Comparison of ENCODE assay signal across 8 mouse cellular contexts in the genomic region with DNA sequence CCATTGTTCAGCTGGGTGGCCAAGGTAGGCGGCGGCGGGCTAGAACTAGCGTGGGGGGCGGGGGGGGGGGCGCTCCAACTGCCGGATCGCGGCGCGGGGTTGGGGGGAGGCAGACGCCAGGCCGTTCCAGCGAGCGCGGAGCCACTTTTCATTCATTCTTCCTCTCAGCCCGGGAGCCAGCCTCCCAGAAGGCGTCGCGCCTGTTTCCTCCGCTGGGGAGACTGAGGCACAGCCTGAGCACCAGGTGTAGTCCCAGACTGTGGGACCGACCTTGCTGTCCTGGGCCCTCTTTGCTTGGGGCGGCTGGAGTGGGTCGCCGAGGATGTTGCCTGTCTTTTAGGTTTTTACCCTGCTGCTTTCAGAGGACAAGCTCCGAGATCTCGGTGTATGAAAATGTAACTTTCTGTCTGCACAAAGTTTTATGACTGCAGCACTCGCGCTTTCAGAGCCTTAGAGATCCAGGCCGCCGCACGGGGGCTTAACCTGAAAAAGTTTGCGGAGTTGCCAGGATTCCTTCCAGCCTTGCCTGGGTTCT.
DNase-seq lines count a peak whose midpoint lies in the region; ATAC-seq and TF ChIP-seq lines count a peak whose summit lies in the region.

No protein-coding gene starts in this region.

- peak overlapping the region; percentile 70 for H3K27ac ChIP-seq in heart, adult 2 months
- 0 out of 2 replicates have a peak overlapping the region, but pooled peaks have one; percentile 26 for H3K27ac ChIP-seq in liver, embryonic 11.5 days (ENCODE audit: low read depth, low read length)
- peak overlapping the region; percentile 55; the same call in 1 of the 2 replicates for H3K27ac ChIP-seq in neural tube, embryonic 14.5 days (ENCODE audit: low read depth, low read length)

- H3K36me3 ChIP-seq in heart, adult 2 months (ENCODE audit: control insufficient read depth, insufficient read depth, low read length): no peaks in the 10 kb centered on the region
- no peaks in the 10 kb centered on the region for H3K36me3 ChIP-seq in liver, embryonic 11.5 days (ENCODE audit: control insufficient read depth, insufficient read depth, low read length)
- H3K36me3 ChIP-seq in neural tube, embryonic 14.5 days (ENCODE audit: control insufficient read depth, insufficient read depth, low read length): no peaks in the 10 kb centered on the region

- intact Hi-C loops in heart, adult 2 months (cut with DNase I): no loop called here

- H3K79me2 ChIP-seq in heart, adult 2 months (replicated peaks; ENCODE audit: control insufficient read depth, insufficient read depth, low read length): 0 out of 2 replicates have a peak, but pooled peaks cover 3% of the 10 kb centered on the region

- H3K4me2 ChIP-seq in liver, embryonic 11.5 days: peak overlapping the region; percentile 78
- H3K4me2 ChIP-seq in neural tube, embryonic 14.5 days (ENCODE audit: low read depth, low read length): peak overlapping the region; percentile 96

- H3K4me3 ChIP-seq in heart, adult 2 months: peak overlapping the region; percentile 69
- H3K4me3 ChIP-seq in liver, embryonic 11.5 days (ENCODE audit: low read depth, low read length): peak overlapping the region; percentile 75
- peak overlapping the region; percentile 59 for H3K4me3 ChIP-seq in neural tube, embryonic 14.5 days (ENCODE audit: low read depth, low read length)

- peak; percentile 13; the same call in 1 of the 2 replicates for TF ChIP-seq CTCF in heart, adult 2 months (IDR thresholded peaks at IDR 0.05)

- H3K4me1 ChIP-seq in heart, adult 2 months (ENCODE audit: control insufficient read depth, insufficient read depth, low read length): peaks cover 2% of the 10 kb centered on the region
- H3K4me1 ChIP-seq in liver, embryonic 11.5 days (replicated peaks; ENCODE audit: control insufficient read depth, insufficient read depth, low read length): peaks cover 20% of the 10 kb centered on the region
- H3K4me1 ChIP-seq in neural tube, embryonic 14.5 days (ENCODE audit: control insufficient read depth, insufficient read depth, low read length): peaks cover 4% of the 10 kb centered on the region; the same call in 1 of the 2 replicates

- ATAC-seq in hematopoietic stem cell, adult 5-6 weeks (replicated peaks in 1 of 2; ENCODE audit: insufficient read depth in 1 of 2, low FRiP score in 2 of 2, low TSS enrichment in 1 of 2, low read depth in 1 of 2, poor library complexity in 2 of 2, severe bottlenecking in 2 of 2): peak; percentile 6 to 20; a peak in 2 of 4 replicates
- peak; percentile 66 for ATAC-seq in liver, embryonic 11.5 days (replicated peaks; ENCODE audit: low FRiP score)
- ATAC-seq in neural tube, embryonic 14.5 days (ENCODE audit: low read depth): peak; percentile 80

- TF ChIP-seq EP300 in heart, adult 2 months (IDR thresholded peaks at IDR 0.05; ENCODE audit: insufficient read depth, low read depth, low read length): no peak

- H3K9ac ChIP-seq in heart, adult 2 months (ENCODE audit: low read depth, low read length): peak overlapping the region; percentile 74
- H3K9ac ChIP-seq in liver, embryonic 11.5 days (ENCODE audit: low read depth, low read length): peak overlapping the region; percentile 68
- peak overlapping the region; percentile 72 for H3K9ac ChIP-seq in neural tube, embryonic 14.5 days (replicated peaks; ENCODE audit: low read depth, low read length)

- no peaks in the 10 kb centered on the region for H3K27me3 ChIP-seq in heart, adult 2 months (ENCODE audit: control insufficient read depth, insufficient read depth, low read length)
- H3K27me3 ChIP-seq in liver, embryonic 11.5 days (replicated peaks; ENCODE audit: control insufficient read depth, insufficient read depth, low read length): no peaks in the 10 kb centered on the region
- no peaks in the 10 kb centered on the region for H3K27me3 ChIP-seq in neural tube, embryonic 14.5 days (ENCODE audit: control insufficient read depth, insufficient read depth, low read length)

- WGBS in heart, adult 2 months: 2% methylated on average over 31 of the region's 33 CpGs
- under 1% methylated on average over 31 of the region's 33 CpGs for WGBS in liver, embryonic 11.5 days
- WGBS in neural tube, embryonic 14.5 days: 0% methylated on average over 21 of the region's 33 CpGs

- TF ChIP-seq POLR2A in heart, adult 2 months (IDR thresholded peaks at IDR 0.05; ENCODE audit: insufficient read depth, low read depth, low read length): no peak

- peak; percentile 24 to 49 for DNase-seq in heart, adult 2 months
- no peak for DNase-seq in heart, adult 8-10 months (ENCODE audit: low spot score)
- peak; percentile 44 for DNase-seq in CD4-positive, CD25-positive, alpha-beta regulatory T cell, adult 2 months (ENCODE audit: low read depth, low spot score)
- DNase-seq in c-Kit-positive CD71-positive TER-119-positive erythroid progenitor cells, embryonic 14.5 days (ENCODE audit: low spot score): peak; percentile 25
- peak; percentile 63 for DNase-seq in liver, embryonic 11.5 days (ENCODE audit: low spot score)
- DNase-seq in ovary, postnatal 10 days (ENCODE audit: low spot score): no peak

- H3K9me3 ChIP-seq in liver, embryonic 11.5 days (ENCODE audit: control insufficient read depth, low read length): no peaks in the 10 kb centered on the region
- H3K9me3 ChIP-seq in neural tube, embryonic 14.5 days (ENCODE audit: control insufficient read depth, low read length): no peaks in the 10 kb centered on the region

Comparison
In these comparisons a context has a peak if more than half of its experiments do, and no peak if none do; other contexts are left out.
1. DNase-seq: peak in heart, adult 2 months (2 of 2), CD4-positive, CD25-positive, alpha-beta regulatory T cell, adult 2 months (single experiment), c-Kit-positive CD71-positive TER-119-positive erythroid progenitor cells, embryonic 14.5 days (single experiment) and liver, embryonic 11.5 days (single experiment); none in heart, adult 8-10 months (single experiment) and ovary, postnatal 10 days (single experiment).
2. ATAC-seq: peak in every context shown above with its lines; median percentile 80 in neural tube, embryonic 14.5 days; 66 in liver, embryonic 11.5 days; 13 in hematopoietic stem cell, adult 5-6 weeks.
3. Peak in every context shown above with its lines, with median percentiles within 50 percentile points of each other: H3K27ac ChIP-seq, H3K4me3 ChIP-seq and H3K9ac ChIP-seq.